Mouse (Mus musculus) bone marrow, adult 2 months (tissue): ENCODE data around the gene Hibadh. TPM values are rescaled to one million over a fixed set of nuclear protein-coding genes. Genes with fewer than 3 reads are reported as not detected.

Experiments used
- H3K27ac ChIP-seq: fragments of 200-500 bp; 2 replicates; pipeline ENCODE4 v1.5.1; 2012; ENCODE audit warnings: low read depth, mild to moderate bottlenecking, control low read depth, inconsistent platforms, low read length; ENCODE audit not compliant: control insufficient read depth, poor library complexity, insufficient read depth
- H3K4me1 ChIP-seq: fragments of 200-500 bp; 2 replicates; pipeline ENCODE4 v1.6.1; 2011; ENCODE audit warnings: low read length; ENCODE audit not compliant: control insufficient read depth, insufficient read depth
- H3K4me3 ChIP-seq: fragments of 200-500 bp; replicated peaks from 2 replicates; pipeline ENCODE3; 2011; ENCODE audit warnings: mild to moderate bottlenecking, low read depth, low read length, control low read depth; ENCODE audit not compliant: control insufficient read depth
- CTCF ChIP-seq: fragments of 200-500 bp; IDR thresholded peaks from 2 replicates; pipeline ENCODE4 v1.5.1; 2011; ENCODE audit warnings: low read length, control low read depth; ENCODE audit not compliant: control insufficient read depth, insufficient read depth
- POLR2A ChIP-seq: fragments of 200-500 bp; IDR thresholded peaks from 2 replicates; pipeline ENCODE4 v1.6.1; 2011; ENCODE audit warnings: low read depth, mild to moderate bottlenecking, control low read depth, low read length, borderline replicate concordance; ENCODE audit not compliant: control insufficient read depth
- WGBS: fragments of 180-500 bp; shearing (Covaris S2); methylation state at CpG from one replicate; pipeline ENCODE4 v1.1.7; 2018; 5-methylcytosine and 5-hydroxymethylcytosine counted together
- polyA plus RNA-seq: library from polyadenylated mRNA; stranded (reverse); fragments of >200 nt; gene quantifications from 2 replicates; pipeline ENCODE4 v1.2.4, GENCODE M21; 2011; ENCODE audit warnings: low replicate concordance; ENCODE audit not compliant: missing spikeins, insufficient read depth, insufficient read length

Gene Hibadh
- polyA plus RNA-seq, 1 experiment = 21.7 TPM

GRCm38 (mm10) chr6:52601706-52602642, 38.2 kb downstream of the Hibadh start:
- H3K4me3 ChIP-seq = no peak overlapping the region
- H3K4me1 ChIP-seq = no peaks in the 10 kb centered on the region
- H3K27ac ChIP-seq = no peak overlapping the region
- WGBS = 90% methylated on average over 7 of the region's 7 CpGs
- no peak for TF ChIP-seq POLR2A
- TF ChIP-seq CTCF = no peak

GRCm38 (mm10) chr6:52601117-52601516, 39.1 kb downstream of the Hibadh start:
- H3K4me3 ChIP-seq = no peak overlapping the region
- WGBS = 44% methylated on average over 4 of the region's 4 CpGs
- TF ChIP-seq POLR2A (no peak), CTCF (no peak)
- H3K27ac ChIP-seq = no peak overlapping the region
- no peaks in the 10 kb centered on the region for H3K4me1 ChIP-seq

GRCm38 (mm10) chr6:52594752-52595151, 45.4 kb downstream of the Hibadh start:
- WGBS = 74% methylated on average over 1 of the region's 1 CpGs

DNA sequence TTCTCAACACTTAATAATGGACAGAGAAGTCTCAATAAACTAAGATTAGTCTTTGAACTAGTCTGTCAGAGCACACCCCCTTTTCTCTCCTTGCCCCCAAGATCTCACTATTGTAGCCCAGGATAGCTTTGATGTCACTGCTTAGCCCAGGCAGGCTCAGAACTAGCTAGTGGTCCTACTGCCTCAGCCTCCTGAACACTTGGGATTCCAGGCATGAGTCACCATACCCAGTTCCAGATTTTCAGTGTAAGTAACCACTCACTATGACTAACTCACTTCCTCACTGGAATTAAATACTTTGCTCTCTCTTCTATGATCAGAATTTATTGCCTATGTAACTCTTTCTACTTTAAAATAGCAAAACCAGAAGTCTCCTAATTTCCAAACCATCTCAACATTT, 53.6 kb downstream of the Hibadh start:
- Histone ChIP-seq H3K27ac (no peak overlapping the region), H3K4me3 (no peak overlapping the region), H3K4me1 (peaks cover 2% of the 10 kb centered on the region)
- TF ChIP-seq CTCF = no peak
- no peak for TF ChIP-seq POLR2A

More at GRCm38 (mm10) chr6:52594752-52595151, 45.4 kb downstream of the Hibadh start:
- no peak overlapping the region for H3K27ac ChIP-seq
- TF ChIP-seq POLR2A (no peak), CTCF (no peak)
- H3K4me1 ChIP-seq = no peaks in the 10 kb centered on the region
- H3K4me3 ChIP-seq = no peak overlapping the region

- TF ChIP-seq POLR2A = no peak
- Histone ChIP-seq H3K4me3 (no peak overlapping the region), H3K4me1 (peaks cover 2% of the 10 kb centered on the region), H3K27ac (no peak overlapping the region)
- WGBS = 57% methylated on average over 8 of the region's 8 CpGs
Measured at GRCm38 (mm10) chr6:52584383-52584782, 55.8 kb downstream of the Hibadh start.

GRCm38 (mm10) chr6:52581081-52581480, 59.1 kb downstream of the Hibadh start:
- 72% methylated on average over 4 of the region's 4 CpGs for WGBS
- TF ChIP-seq POLR2A (no peak), CTCF (no peak)

DNA sequence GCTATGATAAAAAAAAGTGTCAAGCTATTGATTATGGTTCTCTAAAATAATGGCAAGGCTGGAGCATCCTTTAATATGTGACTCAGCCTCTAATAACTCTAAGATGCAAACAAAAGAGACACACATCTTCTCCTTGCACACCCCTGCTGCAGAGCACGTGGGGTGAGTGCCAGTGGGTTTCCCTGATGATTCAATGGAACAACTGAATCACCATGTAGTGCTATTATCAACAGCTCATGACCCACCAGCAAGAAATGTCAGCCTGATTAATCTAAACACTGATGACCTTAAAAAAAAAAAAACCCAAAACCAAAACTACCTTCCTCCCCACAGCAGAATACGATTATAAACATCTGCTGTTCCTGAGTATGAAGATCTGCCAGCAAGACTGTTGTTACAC, 61.9 kb downstream of the Hibadh start:
- no peak for TF ChIP-seq POLR2A
- TF ChIP-seq CTCF = no peak
- no peak overlapping the region for H3K27ac ChIP-seq
- WGBS = 74% methylated on average over 2 of the region's 2 CpGs

More at GRCm38 (mm10) chr6:52581081-52581480, 59.1 kb downstream of the Hibadh start:
- no peak overlapping the region for H3K27ac ChIP-seq
- H3K4me3 ChIP-seq = no peak overlapping the region
- H3K4me1 ChIP-seq = peaks cover 2% of the 10 kb centered on the region; the same call in 1 of the 2 replicates

DNA sequence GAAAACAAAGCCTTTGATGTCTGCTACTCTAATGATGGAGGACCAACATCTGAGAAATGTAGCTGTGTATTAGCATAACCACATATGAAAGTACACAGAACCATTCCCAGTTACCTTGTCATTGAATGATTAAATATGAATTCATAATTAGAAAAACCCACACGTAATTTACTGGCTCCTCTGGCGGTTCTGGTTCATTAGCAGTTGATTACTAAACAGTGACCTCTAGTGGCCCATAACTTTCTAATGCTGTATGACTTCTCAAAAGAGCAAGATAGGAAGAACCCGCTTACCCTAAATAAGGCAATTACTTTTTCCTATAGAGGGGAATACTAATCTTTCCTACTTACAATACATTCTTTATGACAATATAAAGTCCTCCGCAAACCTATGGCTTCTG, 62.9 kb downstream of the Hibadh start:
- 44% methylated on average over 4 of the region's 4 CpGs for WGBS
- Histone ChIP-seq H3K4me1 (no peaks in the 10 kb centered on the region), H3K4me3 (no peak overlapping the region), H3K27ac (no peak overlapping the region)
- TF ChIP-seq POLR2A (no peak), CTCF (no peak)

More for the DNA sequence above, 61.9 kb downstream of the Hibadh start:
- H3K4me3 ChIP-seq = no peak overlapping the region
- no peaks in the 10 kb centered on the region for H3K4me1 ChIP-seq

DNA sequence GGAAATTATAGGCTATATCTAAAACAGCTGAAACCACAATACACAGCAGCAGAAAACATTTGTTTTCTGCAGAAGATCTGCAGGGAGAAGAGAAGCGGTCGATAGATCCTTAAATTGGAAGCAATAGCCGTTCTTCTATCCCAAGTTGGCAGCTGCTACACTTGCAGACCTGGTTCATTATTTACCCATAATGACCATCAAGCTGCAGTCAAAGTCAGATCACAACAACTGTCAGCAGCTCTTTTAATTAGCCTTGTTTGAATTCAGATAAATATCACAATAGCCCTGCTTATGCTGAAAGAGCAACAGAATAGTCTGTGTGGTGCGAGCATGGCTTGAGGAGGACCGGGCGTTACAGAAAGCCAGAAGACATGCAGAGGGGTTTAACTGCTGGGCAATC, 71.5 kb downstream of the Hibadh start:
- 91% methylated on average over 6 of the region's 6 CpGs for WGBS

More for the DNA sequence above, 71.5 kb downstream of the Hibadh start:
- Histone ChIP-seq H3K4me1 (no peaks in the 10 kb centered on the region), H3K4me3 (no peak overlapping the region), H3K27ac (no peak overlapping the region)
- TF ChIP-seq POLR2A = no peak
